ENCODE assay signal across 8 mouse cellular contexts in the genomic region with DNA sequence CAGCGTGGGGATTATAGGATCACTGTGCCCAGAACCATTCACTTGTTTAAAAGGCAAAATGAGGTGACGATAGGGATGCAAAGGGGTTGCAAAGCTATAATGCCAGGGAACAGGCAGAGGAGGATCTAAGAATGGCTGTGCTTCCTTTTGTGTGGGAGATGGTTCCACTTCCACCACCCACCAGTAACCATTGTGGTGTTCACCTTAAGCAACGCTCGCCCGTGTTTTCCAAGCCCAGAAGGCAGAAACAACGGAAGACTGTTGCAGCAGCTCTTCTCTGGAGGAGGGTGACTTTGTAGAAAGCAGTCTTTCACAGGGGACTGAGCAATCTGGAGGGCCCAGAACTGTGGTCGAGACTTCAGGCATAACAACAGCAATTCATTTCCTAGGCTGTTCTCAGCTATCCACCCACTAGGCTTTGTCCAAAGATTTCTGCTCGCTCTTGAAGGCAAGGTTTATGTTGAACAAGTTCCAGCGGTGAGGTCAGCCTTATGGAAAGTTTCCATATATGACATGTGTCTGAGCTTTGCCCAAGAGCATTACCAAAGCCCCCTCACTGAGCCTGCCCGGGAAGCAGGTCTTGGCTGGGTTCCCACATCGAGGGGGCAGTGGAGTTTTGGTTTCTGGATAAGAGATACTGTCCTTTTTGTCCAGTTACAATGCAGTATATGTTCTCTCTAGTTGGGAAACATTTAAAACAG. TPM values are rescaled to one million over a fixed set of nuclear protein-coding genes. Genes with fewer than 3 reads are reported as not detected.
A peak's percentile ranks its signal among the peaks of the same experiment; 100 is the strongest.
DNase-seq lines count a peak whose midpoint lies in the region; ATAC-seq lines count a peak whose summit lies in the region.

No protein-coding gene starts in this region.

- no peak for DNase-seq in kidney, adult 11 months
- DNase-seq in NIH3T3 (ENCODE audit: low read depth), result peak; percentile 83
- DNase-seq in heart, postnatal 36 days, result peak; percentile 14 to 28

- WGBS in kidney, embryonic 14.5 days, result 71% methylated on average over 11 of the region's 11 CpGs
- 74% methylated on average over 11 of the region's 11 CpGs for WGBS in embryonic facial prominence, embryonic 13.5 days
- 63% methylated on average over 11 of the region's 11 CpGs for WGBS in stomach, embryonic 14.5 days
- WGBS in hindbrain, embryonic 12.5 days, result 79% methylated on average over 11 of the region's 11 CpGs

- peak overlapping the region; percentile 62; the same call in 1 of the 2 replicates for H3K27ac ChIP-seq in kidney, embryonic 14.5 days (ENCODE audit: low read depth, low read length)
- peak overlapping the region; percentile 51; the same call in 1 of the 2 replicates for H3K27ac ChIP-seq in embryonic facial prominence, embryonic 13.5 days
- H3K27ac ChIP-seq in stomach, embryonic 14.5 days (ENCODE audit: low read length), result peak overlapping the region; percentile 89
- H3K27ac ChIP-seq in hindbrain, embryonic 12.5 days, result no peak overlapping the region

- no peak overlapping the region for H3K4me3 ChIP-seq in kidney, embryonic 14.5 days (ENCODE audit: low read length)
- no peak overlapping the region for H3K4me3 ChIP-seq in embryonic facial prominence, embryonic 13.5 days
- no peak overlapping the region for H3K4me3 ChIP-seq in stomach, embryonic 14.5 days (ENCODE audit: low read depth, low read length)
- H3K4me3 ChIP-seq in hindbrain, embryonic 12.5 days, result no peak overlapping the region

- no peaks in the 10 kb centered on the region for H3K27me3 ChIP-seq in kidney, embryonic 14.5 days (ENCODE audit: control insufficient read depth, insufficient read depth, low read length)
- no peaks in the 10 kb centered on the region for H3K27me3 ChIP-seq in embryonic facial prominence, embryonic 13.5 days
- no peaks in the 10 kb centered on the region for H3K27me3 ChIP-seq in stomach, embryonic 14.5 days (ENCODE audit: control insufficient read depth, insufficient read depth, low read length)
- no peaks in the 10 kb centered on the region for H3K27me3 ChIP-seq in hindbrain, embryonic 12.5 days

- no peak overlapping the region for H3K4me2 ChIP-seq in kidney, embryonic 14.5 days (replicated peaks; ENCODE audit: low read depth, low read length)
- H3K4me2 ChIP-seq in embryonic facial prominence, embryonic 13.5 days, result no peak overlapping the region
- H3K4me2 ChIP-seq in stomach, embryonic 14.5 days (replicated peaks; ENCODE audit: low read depth, low read length), result no peak overlapping the region
- no peak overlapping the region for H3K4me2 ChIP-seq in hindbrain, embryonic 12.5 days (replicated peaks)

- no peak overlapping the region for H3K9ac ChIP-seq in kidney, embryonic 14.5 days (ENCODE audit: low read depth, low read length)
- no peak overlapping the region for H3K9ac ChIP-seq in embryonic facial prominence, embryonic 13.5 days
- no peak overlapping the region for H3K9ac ChIP-seq in stomach, embryonic 14.5 days (replicated peaks; ENCODE audit: low read depth, low read length)
- no peak overlapping the region for H3K9ac ChIP-seq in hindbrain, embryonic 12.5 days

- no peak for ATAC-seq in kidney, embryonic 14.5 days (ENCODE audit: low FRiP score, low TSS enrichment)
- no peak for ATAC-seq in embryonic facial prominence, embryonic 13.5 days (ENCODE audit: insufficient number of reproducible peaks, insufficient read depth, low FRiP score, low TSS enrichment, low read depth)
- peak; percentile 72; the same call in 1 of the 2 replicates for ATAC-seq in stomach, embryonic 14.5 days (ENCODE audit: insufficient number of reproducible peaks, insufficient read depth, low FRiP score, low read depth)
- ATAC-seq in granulocyte monocyte progenitor cell, adult 5-6 weeks (replicated peaks; ENCODE audit: poor library complexity, severe bottlenecking), result no peak
- ATAC-seq in hindbrain, embryonic 12.5 days (ENCODE audit: low FRiP score), result no peak

- no peaks in the 10 kb centered on the region for H3K9me3 ChIP-seq in kidney, embryonic 14.5 days (ENCODE audit: control insufficient read depth, low read length)
- H3K9me3 ChIP-seq in embryonic facial prominence, embryonic 13.5 days, result no peaks in the 10 kb centered on the region
- no peaks in the 10 kb centered on the region for H3K9me3 ChIP-seq in stomach, embryonic 14.5 days (ENCODE audit: control insufficient read depth, low read depth, low read length)
- H3K9me3 ChIP-seq in hindbrain, embryonic 12.5 days (replicated peaks), result no peaks in the 10 kb centered on the region

- H3K4me1 ChIP-seq in kidney, embryonic 14.5 days (ENCODE audit: control insufficient read depth, insufficient read depth, low read length), result no peaks in the 10 kb centered on the region
- no peaks in the 10 kb centered on the region for H3K4me1 ChIP-seq in embryonic facial prominence, embryonic 13.5 days
- H3K4me1 ChIP-seq in stomach, embryonic 14.5 days (ENCODE audit: control insufficient read depth, insufficient read depth, low read length), result peaks cover 7% of the 10 kb centered on the region; the same call in 1 of the 2 replicates
- peaks cover 2% of the 10 kb centered on the region; the same call in 1 of the 2 replicates for H3K4me1 ChIP-seq in hindbrain, embryonic 12.5 days

- intact Hi-C loops in heart, postnatal 36 days (cut with DNase I), result no loop called here

- H3K36me3 ChIP-seq in kidney, embryonic 14.5 days (ENCODE audit: control insufficient read depth, insufficient read depth, low read length), result peaks cover 4% of the 10 kb centered on the region; the same call in 1 of the 2 replicates
- H3K36me3 ChIP-seq in embryonic facial prominence, embryonic 13.5 days, result peaks cover 26% of the 10 kb centered on the region
- no peaks in the 10 kb centered on the region for H3K36me3 ChIP-seq in stomach, embryonic 14.5 days (ENCODE audit: control insufficient read depth, insufficient read depth, low read length)
- H3K36me3 ChIP-seq in hindbrain, embryonic 12.5 days, result peaks cover 36% of the 10 kb centered on the region

RNA-seq across cellular contexts. Expression of gene Actg2, which starts 5.8 kb away (rescaled TPM):
- 4.0 and 7.6 TPM in 2 replicates for polyA plus RNA-seq in kidney, embryonic 14.5 days (2014; fragmentation: Nextera tagmentation; extraction: Ambion mirVana)
- 3.5 and 4.1 TPM in 2 replicates for polyA plus RNA-seq in embryonic facial prominence, embryonic 13.5 days (2015; fragmentation: Nextera tagmentation; extraction: Ambion mirVana)
- total RNA-seq in heart, postnatal 36 days (2021), result 1 to 10 TPM; 1.5 to 2.4 TPM
- polyA plus RNA-seq in stomach, embryonic 14.5 days (2014; fragmentation: Nextera tagmentation; extraction: Ambion mirVana), result 1,372 and 1,469 TPM in 2 replicates
- not detected in 2 replicates for total RNA-seq in granulocyte monocyte progenitor cell, adult 5-6 weeks (2014; fragmentation: Nextera tagmentation)
- not detected in 2 replicates for total RNA-seq in granulocyte monocyte progenitor cell, adult 5-6 weeks (2017)
- polyA plus RNA-seq in hindbrain, embryonic 12.5 days (2016; fragmentation: Nextera tagmentation; extraction: Ambion mirVana), result 2.5 and 3.9 TPM in 2 replicates

RNA-seq across cellular contexts. Expression of gene Stambp, which starts 30.6 kb away (rescaled TPM):
- 19.1 and 24.2 TPM in 2 replicates for polyA plus RNA-seq in kidney, embryonic 14.5 days (2014; fragmentation: Nextera tagmentation; extraction: Ambion mirVana)
- polyA plus RNA-seq in embryonic facial prominence, embryonic 13.5 days (2015; fragmentation: Nextera tagmentation; extraction: Ambion mirVana), result 23.0 and 26.3 TPM in 2 replicates
- 10 to 100 TPM; 11.9 to 13.8 TPM for total RNA-seq in heart, postnatal 36 days (2021)
- polyA plus RNA-seq in stomach, embryonic 14.5 days (2014; fragmentation: Nextera tagmentation; extraction: Ambion mirVana), result 28.0 and 28.3 TPM in 2 replicates
- total RNA-seq in granulocyte monocyte progenitor cell, adult 5-6 weeks (2014; fragmentation: Nextera tagmentation), result 23.0 and 44.8 TPM in 2 replicates
- 5.0 and 9.7 TPM in 2 replicates for total RNA-seq in granulocyte monocyte progenitor cell, adult 5-6 weeks (2017)
- 30.6 and 37.1 TPM in 2 replicates for polyA plus RNA-seq in hindbrain, embryonic 12.5 days (2016; fragmentation: Nextera tagmentation; extraction: Ambion mirVana)

RNA-seq across cellular contexts. Expression of gene Dguok, which starts 35.1 kb away (rescaled TPM):
- polyA plus RNA-seq in kidney, embryonic 14.5 days (2014; fragmentation: Nextera tagmentation; extraction: Ambion mirVana), result 69.3 and 78.2 TPM in 2 replicates
- polyA plus RNA-seq in embryonic facial prominence, embryonic 13.5 days (2015; fragmentation: Nextera tagmentation; extraction: Ambion mirVana), result 89.5 and 100.0 TPM in 2 replicates
- total RNA-seq in heart, postnatal 36 days (2021), result 10 to 100 TPM; 31.6 to 32.7 TPM
- polyA plus RNA-seq in stomach, embryonic 14.5 days (2014; fragmentation: Nextera tagmentation; extraction: Ambion mirVana), result 81.3 and 95.0 TPM in 2 replicates
- total RNA-seq in granulocyte monocyte progenitor cell, adult 5-6 weeks (2014; fragmentation: Nextera tagmentation), result 28.1 and 49.2 TPM in 2 replicates
- total RNA-seq in granulocyte monocyte progenitor cell, adult 5-6 weeks (2017), result 19.6 and 29.3 TPM in 2 replicates
- polyA plus RNA-seq in hindbrain, embryonic 12.5 days (2016; fragmentation: Nextera tagmentation; extraction: Ambion mirVana), result 64.3 and 64.5 TPM in 2 replicates

Comparison
In these comparisons a context has a peak if more than half of its experiments do, and no peak if none do; other contexts are left out.
1. RNA of gene Actg2, which starts 5.8 kb away (polyA plus RNA-seq): 1,372 to 1,469 TPM in stomach, embryonic 14.5 days; 4.0 to 7.6 TPM in kidney, embryonic 14.5 days, 3.5 to 4.1 TPM in embryonic facial prominence, embryonic 13.5 days and 2.5 to 3.9 TPM in hindbrain, embryonic 12.5 days; every median in the first group is over 100 times any median in the second.